Mouse (Mus musculus) myocyte (in vitro differentiated cells): ENCODE measurements at regions not wholly inside any gene's neighbourhood (a gene's known extent, or its start where the extent isn't known, plus 50 kb on each side); places are given as distances from the start of the nearest gene placed in this dataset.

Experiments used
- H3K27me3 ChIP-seq: one replicate; pipeline ENCODE4 v1.6.1; 2011; ENCODE audit not compliant: control insufficient read depth, insufficient read depth, insufficient read length
- H3K36me3 ChIP-seq: one replicate; pipeline ENCODE4 v1.6.1; 2011; ENCODE audit not compliant: control insufficient read depth, insufficient read depth
- H3K4me2 ChIP-seq: one replicate; pipeline ENCODE4 v1.6.1; 2011; ENCODE audit warnings: low read depth, control low read depth
- H3K4me3 ChIP-seq: one replicate; pipeline ENCODE4 v1.5.1; 2011; ENCODE audit warnings: mild to moderate bottlenecking, control low read depth, moderate library complexity
- H3K79me2 ChIP-seq: one replicate; pipeline ENCODE4 v1.6.1; 2011; ENCODE audit not compliant: control insufficient read depth, insufficient read depth
- H3ac ChIP-seq: one replicate; pipeline ENCODE4 v1.6.1; 2011; ENCODE audit not compliant: control insufficient read depth, insufficient read length
- CEBPB ChIP-seq: IDR thresholded peaks from 2 replicates; pipeline ENCODE4 v1.6.1; 2011; ENCODE audit warnings: mild to moderate bottlenecking, moderate library complexity; ENCODE audit not compliant: poor library complexity, insufficient read depth, severe bottlenecking
- E2F4 ChIP-seq: IDR thresholded peaks from one replicate; pipeline ENCODE4 v1.6.1; 2011; ENCODE audit warnings: mild to moderate bottlenecking, control low read depth, moderate library complexity; ENCODE audit not compliant: insufficient read depth
- MAX ChIP-seq: IDR thresholded peaks from one replicate; pipeline ENCODE4 v1.6.1; 2011; ENCODE audit warnings: low read depth, mild to moderate bottlenecking, control low read depth
- MYOD1 ChIP-seq, 3 experiments: IDR thresholded peaks; one replicate each; pipeline ENCODE4 v1.6.1; 2011; ENCODE audit warnings: control low read depth in 2 of 3, low read depth in 2 of 3, mild to moderate bottlenecking in 2 of 3, moderate library complexity in 1 of 3; ENCODE audit not compliant: insufficient read length in 2 of 3, control insufficient read depth in 1 of 3
- MYOG ChIP-seq, 3 experiments: IDR thresholded peaks; one replicate each; pipeline ENCODE4 v1.6.1; 2011; ENCODE audit warnings: control low read depth in 2 of 3, low read depth in 2 of 3, mild to moderate bottlenecking in 2 of 3; ENCODE audit not compliant: insufficient read length in 2 of 3, control insufficient read depth in 1 of 3, insufficient read depth in 1 of 3
- POLR2A ChIP-seq: IDR thresholded peaks from one replicate; pipeline ENCODE4 v1.6.1; 2011; ENCODE audit warnings: low read depth, mild to moderate bottlenecking, control low read depth, moderate library complexity; ENCODE audit not compliant: insufficient read length
- POLR2AphosphoS2 ChIP-seq: IDR thresholded peaks from one replicate; pipeline ENCODE4 v1.6.1; 2011; ENCODE audit warnings: low read depth, control low read depth; ENCODE audit not compliant: insufficient read length
- REST ChIP-seq: IDR thresholded peaks from one replicate; pipeline ENCODE4 v1.6.1; 2011; ENCODE audit warnings: mild to moderate bottlenecking, control low read depth, moderate library complexity; ENCODE audit not compliant: insufficient read depth, insufficient read length
- SRF ChIP-seq: IDR thresholded peaks from one replicate; pipeline ENCODE4 v1.6.1; 2011; ENCODE audit warnings: low read depth; ENCODE audit not compliant: control insufficient read depth, insufficient read length
- TCF12 ChIP-seq: IDR thresholded peaks from one replicate; pipeline ENCODE4 v1.6.1; 2011; ENCODE audit warnings: mild to moderate bottlenecking, control low read depth; ENCODE audit not compliant: poor library complexity, insufficient read depth, severe bottlenecking
- TCF3 ChIP-seq: IDR thresholded peaks from one replicate; pipeline ENCODE4 v1.6.1; 2011; ENCODE audit warnings: low read depth, control low read depth; ENCODE audit not compliant: insufficient read length
- USF1 ChIP-seq: IDR thresholded peaks from one replicate; pipeline ENCODE4 v1.6.1; 2011; ENCODE audit warnings: low read depth, mild to moderate bottlenecking, control low read depth, moderate library complexity

- Histone ChIP-seq H3K36me3 (no peaks in the 10 kb centered on the region), H3K4me3 (no peak overlapping the region), H3K27me3 (no peaks in the 10 kb centered on the region), H3K4me2 (no peak overlapping the region), H3ac (no peak overlapping the region), H3K79me2 (no peaks in the 10 kb centered on the region)
- TF ChIP-seq TCF12 (no peak), MAX (no peak), USF1 (no peak), MYOG (IDR thresholded peaks at IDR 0.05; ENCODE audit: control insufficient read depth in 1 of 3, insufficient read depth in 1 of 3, insufficient read length in 2 of 3, low read depth in 2 of 3) (no peak), SRF (no peak), E2F4 (no peak), CEBPB (no peak), TCF3 (no peak), REST (no peak), POLR2A (no peak), POLR2AphosphoS2 (no peak), MYOD1 (IDR thresholded peaks at IDR 0.05; ENCODE audit: control insufficient read depth in 1 of 3, insufficient read length in 2 of 3, low read depth in 2 of 3) (no peak)
These were observed 258.1 kb upstream of the Nt5e start for GRCm38 (mm10) chr9:88068881-88069304.

DNA sequence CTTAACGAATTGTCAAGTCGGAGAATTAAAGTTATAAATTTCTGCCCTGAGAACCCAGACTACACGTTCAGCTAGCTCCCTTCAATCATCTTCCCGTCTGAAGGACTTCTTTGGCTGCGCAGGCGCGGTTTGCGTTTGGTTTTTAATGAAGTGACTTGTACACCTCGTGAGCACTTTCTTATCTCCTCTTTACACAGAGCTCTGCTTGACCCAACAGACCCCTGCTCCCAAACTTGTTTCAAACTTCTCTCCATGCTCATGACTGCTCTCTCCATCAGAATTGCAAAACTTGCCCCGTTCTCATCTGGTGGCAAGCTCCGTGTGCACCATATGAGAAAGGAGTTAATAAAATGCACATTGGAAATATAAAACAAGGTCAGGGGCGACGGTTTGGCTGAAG is 257.2 kb upstream of the Nt5e start:
- H3ac ChIP-seq: no peak overlapping the region
- TF ChIP-seq POLR2A: no peak
- no peak for TF ChIP-seq E2F4
- no peak overlapping the region for H3K4me2 ChIP-seq
- no peaks in the 10 kb centered on the region for H3K36me3 ChIP-seq
- H3K4me3 ChIP-seq: no peak overlapping the region
- H3K79me2 ChIP-seq: no peaks in the 10 kb centered on the region
- H3K27me3 ChIP-seq: no peaks in the 10 kb centered on the region

- H3K79me2 ChIP-seq: no peaks in the 10 kb centered on the region
- H3K4me3 ChIP-seq: no peak overlapping the region
- TF ChIP-seq E2F4 (no peak), REST (no peak), MYOG (IDR thresholded peaks at IDR 0.05; ENCODE audit: control insufficient read depth in 1 of 3, insufficient read depth in 1 of 3, insufficient read length in 2 of 3, low read depth in 2 of 3) (no peak), POLR2A (no peak), MAX (no peak), MYOD1 (IDR thresholded peaks at IDR 0.05; ENCODE audit: control insufficient read depth in 1 of 3, insufficient read length in 2 of 3, low read depth in 2 of 3) (no peak), TCF12 (no peak), TCF3 (no peak), POLR2AphosphoS2 (no peak), USF1 (no peak)
- no peak overlapping the region for H3K4me2 ChIP-seq
- H3K27me3 ChIP-seq: no peaks in the 10 kb centered on the region
- no peak overlapping the region for H3ac ChIP-seq
- no peaks in the 10 kb centered on the region for H3K36me3 ChIP-seq
These were observed 253.8 kb upstream of the Nt5e start for GRCm38 (mm10) chr9:88073165-88073564.

DNA sequence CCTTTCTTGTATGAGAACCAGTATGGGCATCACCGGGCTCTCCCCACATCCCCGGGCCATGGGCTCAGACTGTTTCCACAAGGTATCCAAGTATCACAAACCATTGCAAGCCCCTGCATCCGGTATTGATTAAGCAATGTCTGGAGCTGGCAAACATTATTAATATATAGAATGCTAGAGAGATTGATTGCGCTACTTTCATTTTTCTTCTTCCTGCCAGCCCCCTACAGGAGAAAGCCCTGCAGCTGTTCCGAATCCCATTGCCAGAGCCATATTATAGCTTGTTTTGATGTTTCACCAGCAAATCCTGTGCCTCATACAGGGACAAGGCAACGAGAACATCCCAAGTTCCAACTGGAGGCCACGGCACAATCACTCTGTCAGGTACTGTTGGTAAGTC is 253.4 kb upstream of the Nt5e start:
- Histone ChIP-seq H3ac (no peak overlapping the region), H3K27me3 (no peaks in the 10 kb centered on the region), H3K36me3 (no peaks in the 10 kb centered on the region), H3K4me2 (no peak overlapping the region), H3K79me2 (no peaks in the 10 kb centered on the region), H3K4me3 (no peak overlapping the region)
- no peak for TF ChIP-seq CEBPB
- TF ChIP-seq SRF: no peak
- no peak for TF ChIP-seq TCF12
- TF ChIP-seq MYOD1 (IDR thresholded peaks at IDR 0.05; ENCODE audit: control insufficient read depth in 1 of 3, insufficient read length in 2 of 3, low read depth in 2 of 3): no peak
- no peak for TF ChIP-seq MYOG (IDR thresholded peaks at IDR 0.05; ENCODE audit: control insufficient read depth in 1 of 3, insufficient read depth in 1 of 3, insufficient read length in 2 of 3, low read depth in 2 of 3)
- TF ChIP-seq E2F4: no peak
- no peak for TF ChIP-seq REST
- TF ChIP-seq TCF3: no peak

DNA sequence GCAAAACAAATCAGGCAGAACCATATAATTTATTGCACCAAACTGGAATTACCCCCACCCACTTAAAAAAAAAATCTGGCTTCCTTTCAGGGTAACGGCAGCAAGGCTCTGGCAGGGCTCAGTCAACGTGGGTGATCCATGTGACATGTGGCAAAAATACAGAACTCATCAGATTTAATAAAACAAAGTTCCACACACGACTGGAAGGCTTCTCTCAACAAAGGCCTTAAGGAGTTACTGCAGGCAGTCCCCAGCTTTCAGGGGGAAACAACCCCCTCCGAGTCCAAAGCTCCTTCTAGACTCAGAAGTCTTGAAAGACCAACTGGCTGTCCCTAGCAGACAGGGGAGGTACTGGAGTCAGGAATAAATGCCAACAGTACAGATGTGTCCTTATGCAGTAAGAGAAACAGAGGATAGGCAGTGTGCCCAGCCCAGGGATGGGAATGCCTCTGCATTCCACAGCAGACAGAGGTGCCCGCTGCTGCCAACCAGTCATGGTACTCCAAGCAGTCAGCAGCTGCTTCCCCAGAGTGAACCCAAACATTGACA is 244.0 kb upstream of the Nt5e start:
- TF ChIP-seq MAX (no peak), MYOD1 (IDR thresholded peaks at IDR 0.05; ENCODE audit: control insufficient read depth in 1 of 3, insufficient read length in 2 of 3, low read depth in 2 of 3) (peak in 2 of 3 experiments; percentile 4 to 12)
- Histone ChIP-seq H3K79me2 (no peaks in the 10 kb centered on the region), H3K27me3 (no peaks in the 10 kb centered on the region), H3K4me3 (no peak overlapping the region), H3K36me3 (no peaks in the 10 kb centered on the region), H3ac (no peak overlapping the region), H3K4me2 (no peak overlapping the region)
